Mouse (Mus musculus) spleen, adult 2 months (tissue): ENCODE measurements at regions not wholly inside any gene's neighbourhood (a gene's known extent, or its start where the extent isn't known, plus 50 kb on each side); places are given as distances from the start of the nearest gene placed in this dataset.
"Not testable (repeated sequence)": the region's sequence is repeated elsewhere in the genome, so short reads cannot be mapped to it uniquely, and the experiment has no call there.

Experiments used
- DNase-seq, 2 experiments: peaks; one replicate each; pipeline versions ENCODE4 v3.0.0 to v3.0.0-alpha.2; 2012 to 2021; ENCODE audit warnings: low spot score in 2 of 2, low read depth in 1 of 2
- H3K27ac ChIP-seq: fragments of 200-500 bp; 2 replicates; pipeline ENCODE4 v1.5.1; 2012; ENCODE audit warnings: low read length, inconsistent platforms; ENCODE audit not compliant: insufficient read depth
- H3K27me3 ChIP-seq: fragments of 200-500 bp; 2 replicates; pipeline ENCODE4 v1.6.1; 2012; ENCODE audit warnings: mild to moderate bottlenecking, moderate library complexity, low read length, inconsistent platforms; ENCODE audit not compliant: control insufficient read depth, insufficient read depth
- H3K36me3 ChIP-seq: fragments of 200-500 bp; 2 replicates; pipeline ENCODE4 v1.6.1; 2012; ENCODE audit warnings: mild to moderate bottlenecking, low read length, inconsistent platforms; ENCODE audit not compliant: control insufficient read depth, insufficient read depth
- H3K4me1 ChIP-seq: fragments of 200-500 bp; 2 replicates; pipeline ENCODE4 v1.6.1; 2011; ENCODE audit warnings: inconsistent platforms; ENCODE audit not compliant: control insufficient read depth, insufficient read depth, insufficient read length
- H3K4me3 ChIP-seq: fragments of 200-500 bp; 2 replicates; pipeline ENCODE4 v1.5.1; 2011; ENCODE audit warnings: mild to moderate bottlenecking, inconsistent platforms; ENCODE audit not compliant: insufficient read depth, insufficient read length; ENCODE audit errors: extremely low read depth
- CTCF ChIP-seq: fragments of 200-500 bp; IDR thresholded peaks from 2 replicates; pipeline ENCODE4 v1.5.1; 2011; ENCODE audit warnings: mild to moderate bottlenecking, inconsistent platforms; ENCODE audit not compliant: insufficient read depth, insufficient read length, insufficient replicate concordance; ENCODE audit errors: extremely low read depth
- POLR2A ChIP-seq: fragments of 200-500 bp; IDR thresholded peaks from 2 replicates; pipeline ENCODE4 v1.6.1; 2011; ENCODE audit warnings: low read depth, low read length, inconsistent platforms
- WGBS: fragments of 180-500 bp; shearing (Covaris S2); methylation state at CpG from one replicate; pipeline ENCODE4 v1.1.7; 2018; 5-methylcytosine and 5-hydroxymethylcytosine counted together

DNA sequence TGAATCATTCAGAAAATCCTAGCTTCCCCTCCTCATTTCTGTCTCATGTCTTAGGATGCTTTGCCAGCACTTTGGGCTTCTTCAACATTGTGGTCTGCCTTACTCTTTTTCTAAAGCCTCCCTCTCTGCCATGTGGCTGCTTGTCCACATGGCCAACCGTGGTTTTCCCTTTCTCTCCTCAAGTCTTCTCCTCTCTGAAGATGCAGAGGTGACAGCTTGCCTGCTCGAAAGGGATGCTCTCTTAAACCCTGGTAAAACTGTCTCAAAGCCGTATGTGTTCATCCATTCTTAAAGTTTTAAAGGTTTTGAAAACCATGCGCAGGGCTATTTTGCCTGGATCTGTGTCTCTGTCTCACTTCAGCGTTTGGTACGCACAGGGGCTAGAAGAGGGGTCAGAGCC lies 123.4 kb upstream of the Dapk1 start:
- Histone ChIP-seq H3K36me3 (no peaks in the 10 kb centered on the region), H3K4me3 (no peak overlapping the region), H3K27ac (no peak overlapping the region), H3K27me3 (no peaks in the 10 kb centered on the region), H3K4me1 (no peaks in the 10 kb centered on the region)
- DNase-seq, result no peak
- 82% methylated on average over 6 of the region's 6 CpGs for WGBS
- TF ChIP-seq POLR2A, result no peak
- TF ChIP-seq CTCF, result no peak

- Histone ChIP-seq H3K4me3 (no peak overlapping the region), H3K4me1 (no peaks in the 10 kb centered on the region), H3K27me3 (no peaks in the 10 kb centered on the region), H3K27ac (no peak overlapping the region), H3K36me3 (no peaks in the 10 kb centered on the region)
- 10% methylated on average over 18 of the region's 18 CpGs for WGBS
- no peak for DNase-seq
- TF ChIP-seq POLR2A (no peak), CTCF (no peak)
Observed at GRCm38 (mm10) chr13:60479043-60479861, 122.5 kb upstream of the Dapk1 start.

GRCm38 (mm10) chr13:60479862-60480730 lies 121.7 kb upstream of the Dapk1 start:
- no peaks in the 10 kb centered on the region for H3K36me3 ChIP-seq
- H3K27ac ChIP-seq, result no peak overlapping the region
- H3K4me3 ChIP-seq, result no peak overlapping the region
- H3K4me1 ChIP-seq, result no peaks in the 10 kb centered on the region
- H3K27me3 ChIP-seq, result no peaks in the 10 kb centered on the region
- DNase-seq, result no peak
- TF ChIP-seq POLR2A, result no peak
- no peak for TF ChIP-seq CTCF
- 16% methylated on average over 13 of the region's 13 CpGs for WGBS

GRCm38 (mm10) chr13:60480731-60481431 lies 120.9 kb upstream of the Dapk1 start:
- no peak overlapping the region for H3K4me3 ChIP-seq
- no peaks in the 10 kb centered on the region for H3K36me3 ChIP-seq
- H3K27ac ChIP-seq, result no peak overlapping the region
- no peaks in the 10 kb centered on the region for H3K27me3 ChIP-seq
- TF ChIP-seq CTCF, result no peak
- DNase-seq, result no peak
- 11% methylated on average over 21 of the region's 21 CpGs for WGBS
- H3K4me1 ChIP-seq, result no peaks in the 10 kb centered on the region

DNA sequence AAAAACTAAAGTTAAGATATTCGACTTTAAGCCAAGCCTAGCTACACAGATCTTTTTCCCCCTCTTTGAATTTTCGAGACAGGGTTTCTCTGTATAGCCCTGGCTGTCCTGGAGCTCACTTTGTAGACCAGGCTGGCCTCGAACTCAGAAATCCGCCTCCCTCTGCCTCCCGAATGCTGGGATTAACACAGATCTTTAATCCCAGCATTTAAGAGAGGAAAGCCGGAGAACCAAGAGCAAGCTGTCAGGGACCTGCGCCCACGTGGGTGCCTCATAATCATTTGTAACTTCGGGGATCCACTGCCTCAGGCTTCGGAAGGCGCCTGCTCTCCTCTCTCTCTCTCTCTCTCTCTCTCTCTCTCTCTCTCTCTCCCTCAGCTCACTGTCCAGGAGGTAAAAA lies 120.3 kb upstream of the Dapk1 start:
- H3K27ac ChIP-seq, H3K4me3 ChIP-seq, H3K27me3 ChIP-seq, DNase-seq, H3K36me3 ChIP-seq, H3K4me1 ChIP-seq: not testable (repeated sequence)
- WGBS, result 76% methylated on average over 11 of the region's 11 CpGs

DNA sequence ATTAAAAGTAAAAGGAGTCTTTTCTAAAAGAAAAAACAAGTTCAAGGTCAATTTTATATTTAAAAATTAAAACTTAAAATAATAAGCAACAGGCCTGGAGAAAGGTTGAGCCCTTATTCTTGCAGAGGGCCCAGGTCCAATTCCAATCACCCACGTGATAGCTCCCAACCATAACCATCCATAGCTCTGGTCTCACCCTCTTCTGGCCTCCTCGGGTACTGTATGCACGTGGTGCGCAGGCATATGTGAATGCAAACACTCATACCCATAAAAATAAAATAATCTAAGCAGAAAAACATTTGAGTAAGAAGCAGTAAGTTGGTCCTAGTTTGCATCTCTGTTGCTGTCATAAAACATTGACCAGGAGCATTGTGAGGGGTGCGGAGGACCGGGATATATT lies 119.8 kb upstream of the Dapk1 start:
- Histone ChIP-seq H3K36me3 (no peaks in the 10 kb centered on the region), H3K27ac (no peak overlapping the region), H3K4me1 (no peaks in the 10 kb centered on the region), H3K27me3 (no peaks in the 10 kb centered on the region), H3K4me3 (no peak overlapping the region)
- TF ChIP-seq CTCF (no peak), POLR2A (no peak)
- 89% methylated on average over 6 of the region's 6 CpGs for WGBS
- no peak for DNase-seq

DNA sequence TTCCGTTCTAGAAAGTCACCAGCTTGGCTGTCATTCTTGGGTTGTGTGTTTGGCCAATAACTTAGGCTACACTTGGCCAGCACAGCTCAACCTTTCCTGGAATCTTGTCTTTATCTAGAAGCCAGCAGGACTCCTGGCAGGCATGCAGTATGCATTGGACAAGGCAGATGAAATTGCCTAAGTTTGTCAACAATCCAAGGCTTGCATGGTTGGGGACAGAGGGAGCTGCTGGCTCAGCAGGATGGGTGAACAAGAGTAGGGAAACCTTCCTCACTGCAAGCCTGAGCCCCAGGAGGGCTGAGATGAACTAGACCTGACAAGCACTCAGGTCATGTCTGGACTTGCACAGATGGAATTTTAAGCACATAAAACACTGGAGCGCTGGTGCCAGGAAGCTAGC lies 115.6 kb upstream of the Dapk1 start:
- no peaks in the 10 kb centered on the region for H3K4me1 ChIP-seq
- 67% methylated on average over 2 of the region's 2 CpGs for WGBS
- H3K27ac ChIP-seq, result no peak overlapping the region
- no peaks in the 10 kb centered on the region for H3K36me3 ChIP-seq
- no peaks in the 10 kb centered on the region for H3K27me3 ChIP-seq
- H3K4me3 ChIP-seq, result no peak overlapping the region
- TF ChIP-seq POLR2A (no peak), CTCF (no peak)
- DNase-seq, result no peak
